Mouse (Mus musculus) olfactory bulb, adult 2 months (tissue): ENCODE results near the gene Gzmc. TPM values are rescaled to one million over a fixed set of nuclear protein-coding genes. Genes with fewer than 3 reads are reported as not detected.

Source experiments
- H3K27ac ChIP-seq: fragments of 200-500 bp; 2 replicates; pipeline ENCODE4 v1.5.1; 2012; ENCODE audit warnings: low read depth, low read length; ENCODE audit not compliant: insufficient read depth
- H3K4me1 ChIP-seq: fragments of 200-500 bp; 2 replicates; pipeline ENCODE4 v1.6.1; 2012; ENCODE audit warnings: low read length; ENCODE audit not compliant: control insufficient read depth, insufficient read depth
- H3K4me3 ChIP-seq: fragments of 200-500 bp; 2 replicates; pipeline ENCODE4 v1.5.1; 2012; ENCODE audit warnings: mild to moderate bottlenecking, low read depth, low read length, moderate library complexity; ENCODE audit not compliant: insufficient read depth
- CTCF ChIP-seq: fragments of 200-500 bp; IDR thresholded peaks from 2 replicates; pipeline ENCODE4 v1.5.1; 2012; ENCODE audit warnings: low read depth, mild to moderate bottlenecking, low read length, moderate library complexity; ENCODE audit not compliant: insufficient read depth
- POLR2A ChIP-seq: fragments of 200-500 bp; IDR thresholded peaks from 2 replicates; pipeline ENCODE4 v1.6.1; 2012; ENCODE audit warnings: mild to moderate bottlenecking, low read depth, low read length, moderate library complexity; ENCODE audit not compliant: insufficient read depth
- whole genome bisulfite sequencing: fragments of 180-500 bp; shearing (Covaris S2); methylation state at CpG from one replicate; pipeline ENCODE4 v1.1.7; 2018; 5-methylcytosine and 5-hydroxymethylcytosine counted together
- polyA plus RNA-seq: library from polyadenylated mRNA; stranded (reverse); fragments of >200 nt; gene quantifications from 2 replicates; pipeline ENCODE4 v1.2.4, GENCODE M21; 2012; ENCODE audit warnings: low replicate concordance; ENCODE audit not compliant: missing spikeins, insufficient read depth, insufficient read length

Gzmc gene
- polyA plus RNA-seq, 1 experiment, result not detected

DNA sequence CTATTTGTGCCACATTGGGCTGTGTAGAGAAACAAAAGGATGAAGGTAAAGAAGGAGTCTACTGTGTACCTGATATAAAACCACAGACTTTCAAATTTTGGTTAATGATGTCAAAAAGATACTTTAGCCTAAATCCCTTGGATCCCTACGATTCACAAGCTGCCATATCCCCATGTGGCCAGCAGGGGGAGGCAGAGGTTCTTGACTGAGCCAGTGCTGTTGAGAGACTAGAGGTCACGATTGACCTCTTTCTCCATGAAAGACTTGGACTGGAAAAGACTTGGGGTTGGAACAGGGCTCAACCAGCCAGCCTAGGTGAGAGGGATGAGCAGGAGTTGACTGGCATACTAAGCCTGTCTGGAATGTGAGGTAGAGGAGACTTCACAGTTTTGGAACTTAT, 30.5 kb downstream of the Gzmc start:
- no peaks in the 10 kb centered on the region for H3K4me1 ChIP-seq
- no peak overlapping the region for H3K27ac ChIP-seq
- WGBS, result 8% methylated on average over 2 of the region's 2 CpGs
- no peak overlapping the region for H3K4me3 ChIP-seq
- peak; percentile 47; the same call in 1 of the 2 replicates for TF ChIP-seq CTCF
- no peak for TF ChIP-seq POLR2A

- TF ChIP-seq CTCF, result no peak
- TF ChIP-seq POLR2A, result no peak
- 57% methylated on average over 6 of the region's 6 CpGs for WGBS
- no peaks in the 10 kb centered on the region for H3K4me1 ChIP-seq
- no peak overlapping the region for H3K4me3 ChIP-seq
- H3K27ac ChIP-seq, result no peak overlapping the region
These were observed 47.5 kb downstream of the Gzmc start for GRCm38 (mm10) chr14:56186946-56187345.

DNA sequence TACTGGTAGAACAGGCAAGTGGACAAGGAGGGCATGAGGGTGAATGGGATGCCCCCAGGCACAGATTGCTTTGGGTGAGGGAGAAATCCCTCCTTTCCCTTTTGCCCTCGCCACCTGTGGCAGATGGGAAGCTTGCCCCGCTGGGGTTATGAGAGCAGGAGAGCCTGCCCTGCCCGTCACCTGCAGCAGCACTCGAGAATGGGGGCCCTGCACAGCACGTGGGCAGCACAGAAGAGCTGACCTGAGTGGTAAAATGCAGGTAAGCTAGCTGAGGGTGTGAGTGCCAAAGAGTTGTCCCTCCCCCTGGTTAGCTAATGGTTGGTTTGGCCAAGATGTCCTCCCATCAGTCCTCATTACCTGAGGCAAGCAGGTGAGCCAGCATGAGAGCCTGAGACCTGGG, 47.9 kb downstream of the Gzmc start:
- 79% methylated on average over 5 of the region's 5 CpGs for WGBS

More for the DNA sequence above, 47.9 kb downstream of the Gzmc start:
- TF ChIP-seq POLR2A (no peak), CTCF (no peak)
- no peaks in the 10 kb centered on the region for H3K4me1 ChIP-seq
- no peak overlapping the region for H3K27ac ChIP-seq
- no peak overlapping the region for H3K4me3 ChIP-seq

Other genes with a start within 250 kb of the Gzmc start
- gene Mcpt1, start 216.7 kb downstream of the Gzmc start, polyA plus RNA-seq, result not detected in 2 replicates
- not detected in 2 replicates for gene Mcpt9, start 204.2 kb downstream of the Gzmc start, polyA plus RNA-seq
- gene Mcpt2, start 192.6 kb downstream of the Gzmc start, polyA plus RNA-seq, result not detected in 2 replicates
- not detected in 2 replicates for gene Mcpt4, start 172.3 kb downstream of the Gzmc start, polyA plus RNA-seq
- not detected in 2 replicates for gene Mcpt8, start 149.4 kb downstream of the Gzmc start, polyA plus RNA-seq
- gene Ctsg, start 132.1 kb downstream of the Gzmc start, polyA plus RNA-seq, result not detected in 2 replicates
- not detected in 2 replicates for gene Gzme, start 114.0 kb downstream of the Gzmc start, polyA plus RNA-seq
- gene Gzmd, start 102.0 kb downstream of the Gzmc start, polyA plus RNA-seq, result not detected in 2 replicates
- not detected in 2 replicates for gene Gzmg, start 75.1 kb downstream of the Gzmc start, polyA plus RNA-seq
- gene Gzmn, start 60.1 kb downstream of the Gzmc start, polyA plus RNA-seq, result not detected in 2 replicates
- gene Gzmf, start 23.2 kb downstream of the Gzmc start, polyA plus RNA-seq, result not detected in 2 replicates
- gene Gzmb, start 27.6 kb upstream of the Gzmc start, polyA plus RNA-seq, result not detected in 2 replicates
- gene Atp12a, start 130.4 kb upstream of the Gzmc start, polyA plus RNA-seq, result not detected in 2 replicates
- not detected in 2 replicates for gene Rnf17, start 167.9 kb upstream of the Gzmc start, polyA plus RNA-seq